Mouse (Mus musculus): ENCODE data around the gene Lmod2. TPM values are rescaled to one million over a fixed set of nuclear protein-coding genes. Genes with fewer than 3 reads are reported as not detected.

The Lmod2 gene
- polyA plus RNA-seq, 1 experiment from 2014 or later, result 10.7 TPM

- no peak overlapping the region for H3K4me3 ChIP-seq (ENCODE audit: low read depth, low read length)
- peaks cover 46% of the 10 kb centered on the region for H3K36me3 ChIP-seq (ENCODE audit: control insufficient read depth, insufficient read depth, low read length)
- no peak overlapping the region for H3K4me2 ChIP-seq (ENCODE audit: low read depth, low read length)
- no peaks in the 10 kb centered on the region for H3K4me1 ChIP-seq (ENCODE audit: control insufficient read depth, insufficient read depth, low read length)
- no peak for ATAC-seq (ENCODE audit: low read depth)
- H3K27ac ChIP-seq (replicated peaks; ENCODE audit: low read depth, low read length), result no peak overlapping the region
- DNase-seq (ENCODE audit: low spot score), result no peak
- no peaks in the 10 kb centered on the region for H3K9me3 ChIP-seq (ENCODE audit: control insufficient read depth, low read length)
- H3K9ac ChIP-seq (ENCODE audit: low read depth, low read length), result no peak overlapping the region
- 79% methylated on average over 4 of the region's 4 CpGs for WGBS
- no peaks in the 10 kb centered on the region for H3K27me3 ChIP-seq (replicated peaks; ENCODE audit: control insufficient read depth, insufficient read depth, low read length)
Measured at GRCm38 (mm10) chr6:24613918-24614317, 16.4 kb downstream of the Lmod2 start.

DNA sequence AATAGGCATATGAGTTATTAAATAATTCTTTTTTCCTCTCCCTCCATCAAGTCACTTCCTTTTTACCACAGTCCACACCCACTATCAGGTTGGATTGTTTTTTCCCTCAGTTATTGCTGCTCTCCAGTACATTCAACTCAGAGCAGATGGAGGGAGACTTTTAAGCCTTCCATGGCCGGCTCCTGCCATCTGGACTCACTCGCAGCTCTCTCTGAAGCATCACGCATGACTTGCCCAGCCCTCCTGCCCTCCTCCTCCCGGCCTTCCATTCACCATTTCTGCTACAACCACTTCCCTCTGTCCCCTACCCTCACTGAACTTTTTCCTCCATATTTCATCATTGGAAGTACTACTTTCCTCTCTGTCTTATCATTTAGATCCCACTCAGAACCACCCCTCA lies 19.2 kb downstream of the Lmod2 start:
- Histone ChIP-seq H3K4me3 (ENCODE audit: low read depth, low read length) (no peak overlapping the region), H3K27ac (replicated peaks; ENCODE audit: low read depth, low read length) (no peak overlapping the region), H3K9me3 (ENCODE audit: control insufficient read depth, low read length) (no peaks in the 10 kb centered on the region), H3K36me3 (ENCODE audit: control insufficient read depth, insufficient read depth, low read length) (peaks cover 55% of the 10 kb centered on the region), H3K27me3 (replicated peaks; ENCODE audit: control insufficient read depth, insufficient read depth, low read length) (no peaks in the 10 kb centered on the region), H3K4me1 (ENCODE audit: control insufficient read depth, insufficient read depth, low read length) (no peaks in the 10 kb centered on the region), H3K9ac (ENCODE audit: low read depth, low read length) (no peak overlapping the region), H3K4me2 (ENCODE audit: low read depth, low read length) (no peak overlapping the region)
- DNase-seq (ENCODE audit: low spot score) (no peak), ATAC-seq (ENCODE audit: low read depth) (no peak)
- WGBS, result 85% methylated on average over 4 of the region's 4 CpGs

GRCm38 (mm10) chr6:24619285-24620045 lies 21.9 kb downstream of the Lmod2 start:
- no peak overlapping the region for H3K4me3 ChIP-seq (ENCODE audit: low read depth, low read length)
- H3K36me3 ChIP-seq (ENCODE audit: control insufficient read depth, insufficient read depth, low read length), result peaks cover 58% of the 10 kb centered on the region
- no peaks in the 10 kb centered on the region for H3K9me3 ChIP-seq (ENCODE audit: control insufficient read depth, low read length)
- no peaks in the 10 kb centered on the region for H3K4me1 ChIP-seq (ENCODE audit: control insufficient read depth, insufficient read depth, low read length)
- H3K27me3 ChIP-seq (replicated peaks; ENCODE audit: control insufficient read depth, insufficient read depth, low read length), result no peaks in the 10 kb centered on the region
- 64% methylated on average over 5 of the region's 6 CpGs for WGBS
- H3K4me2 ChIP-seq (ENCODE audit: low read depth, low read length), result no peak overlapping the region
- ATAC-seq (ENCODE audit: low read depth), result no peak
- H3K27ac ChIP-seq (replicated peaks; ENCODE audit: low read depth, low read length), result no peak overlapping the region
- H3K9ac ChIP-seq (ENCODE audit: low read depth, low read length), result no peak overlapping the region
- DNase-seq (ENCODE audit: low spot score), result no peak

- DNase-seq (ENCODE audit: low spot score) (no peak), ATAC-seq (ENCODE audit: low read depth) (no peak)
- Histone ChIP-seq H3K4me2 (ENCODE audit: low read depth, low read length) (no peak overlapping the region), H3K4me3 (ENCODE audit: low read depth, low read length) (no peak overlapping the region), H3K27ac (replicated peaks; ENCODE audit: low read depth, low read length) (no peak overlapping the region), H3K9me3 (ENCODE audit: control insufficient read depth, low read length) (no peaks in the 10 kb centered on the region), H3K27me3 (replicated peaks; ENCODE audit: control insufficient read depth, insufficient read depth, low read length) (no peaks in the 10 kb centered on the region), H3K4me1 (ENCODE audit: control insufficient read depth, insufficient read depth, low read length) (no peaks in the 10 kb centered on the region), H3K9ac (ENCODE audit: low read depth, low read length) (no peak overlapping the region), H3K36me3 (ENCODE audit: control insufficient read depth, insufficient read depth, low read length) (peaks cover 53% of the 10 kb centered on the region)
- WGBS, result 77% methylated on average over 2 of the region's 2 CpGs
Measured at GRCm38 (mm10) chr6:24620936-24621335, 23.4 kb downstream of the Lmod2 start.

GRCm38 (mm10) chr6:24622098-24622497 lies 24.5 kb downstream of the Lmod2 start:
- Histone ChIP-seq H3K27ac (replicated peaks; ENCODE audit: low read depth, low read length) (no peak overlapping the region), H3K36me3 (ENCODE audit: control insufficient read depth, insufficient read depth, low read length) (peaks cover 49% of the 10 kb centered on the region), H3K4me2 (ENCODE audit: low read depth, low read length) (no peak overlapping the region), H3K4me3 (ENCODE audit: low read depth, low read length) (no peak overlapping the region), H3K9ac (ENCODE audit: low read depth, low read length) (no peak overlapping the region), H3K4me1 (ENCODE audit: control insufficient read depth, insufficient read depth, low read length) (no peaks in the 10 kb centered on the region), H3K27me3 (replicated peaks; ENCODE audit: control insufficient read depth, insufficient read depth, low read length) (no peaks in the 10 kb centered on the region), H3K9me3 (ENCODE audit: control insufficient read depth, low read length) (no peaks in the 10 kb centered on the region)
- ATAC-seq (ENCODE audit: low read depth) (no peak), DNase-seq (ENCODE audit: low spot score) (no peak)
- 89% methylated on average over 2 of the region's 2 CpGs for WGBS

DNA sequence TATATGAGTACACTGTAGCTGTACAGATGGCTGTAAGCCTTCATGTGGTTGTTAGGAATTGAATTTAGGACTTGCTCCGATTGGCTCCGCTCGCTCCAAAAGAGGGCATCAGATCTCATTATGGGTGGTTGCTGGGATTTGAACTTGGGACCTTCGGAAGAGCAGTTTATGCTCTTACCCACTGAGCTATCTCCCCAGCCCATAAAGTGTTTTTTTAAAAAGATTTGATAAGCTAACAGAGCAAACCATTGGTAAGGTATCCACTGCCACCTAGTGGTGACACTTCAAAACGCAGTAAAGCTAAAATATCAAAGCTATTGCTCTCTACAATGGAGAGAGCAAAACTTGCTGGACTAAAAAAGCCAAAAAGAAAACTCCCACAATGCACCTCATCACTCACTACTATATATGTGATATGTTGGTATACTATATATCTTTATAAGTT lies 30.0 kb downstream of the Lmod2 start:
- Histone ChIP-seq H3K9ac (ENCODE audit: low read depth, low read length) (no peak overlapping the region), H3K9me3 (ENCODE audit: control insufficient read depth, low read length) (no peaks in the 10 kb centered on the region), H3K4me2 (ENCODE audit: low read depth, low read length) (no peak overlapping the region), H3K27ac (replicated peaks; ENCODE audit: low read depth, low read length) (no peak overlapping the region), H3K4me1 (ENCODE audit: control insufficient read depth, insufficient read depth, low read length) (no peaks in the 10 kb centered on the region), H3K4me3 (ENCODE audit: low read depth, low read length) (no peak overlapping the region), H3K36me3 (ENCODE audit: control insufficient read depth, insufficient read depth, low read length) (peaks cover 20% of the 10 kb centered on the region), H3K27me3 (replicated peaks; ENCODE audit: control insufficient read depth, insufficient read depth, low read length) (no peaks in the 10 kb centered on the region)
- 67% methylated on average over 5 of the region's 5 CpGs for WGBS
- ATAC-seq (ENCODE audit: low read depth), result peak; percentile 57
- DNase-seq (ENCODE audit: low spot score), result peak; percentile 79

GRCm38 (mm10) chr6:24628499-24628898 lies 30.9 kb downstream of the Lmod2 start:
- ATAC-seq (ENCODE audit: low read depth) (no peak), DNase-seq (ENCODE audit: low spot score) (no peak)
- no peaks in the 10 kb centered on the region for H3K27me3 ChIP-seq (replicated peaks; ENCODE audit: control insufficient read depth, insufficient read depth, low read length)

GRCm38 (mm10) chr6:24632061-24632460 lies 34.5 kb downstream of the Lmod2 start:
- Histone ChIP-seq H3K9ac (ENCODE audit: low read depth, low read length) (no peak overlapping the region), H3K27ac (replicated peaks; ENCODE audit: low read depth, low read length) (no peak overlapping the region), H3K4me2 (ENCODE audit: low read depth, low read length) (no peak overlapping the region), H3K4me3 (ENCODE audit: low read depth, low read length) (no peak overlapping the region), H3K36me3 (ENCODE audit: control insufficient read depth, insufficient read depth, low read length) (peaks cover 24% of the 10 kb centered on the region), H3K27me3 (replicated peaks; ENCODE audit: control insufficient read depth, insufficient read depth, low read length) (no peaks in the 10 kb centered on the region), H3K9me3 (ENCODE audit: control insufficient read depth, low read length) (no peaks in the 10 kb centered on the region), H3K4me1 (ENCODE audit: control insufficient read depth, insufficient read depth, low read length) (no peaks in the 10 kb centered on the region)
- ATAC-seq (ENCODE audit: low read depth) (no peak), DNase-seq (ENCODE audit: low spot score) (no peak)
- WGBS, result 83% methylated on average over 4 of the region's 4 CpGs

More at GRCm38 (mm10) chr6:24628499-24628898, 30.9 kb downstream of the Lmod2 start:
- H3K4me3 ChIP-seq (ENCODE audit: low read depth, low read length), result no peak overlapping the region
- no peak overlapping the region for H3K9ac ChIP-seq (ENCODE audit: low read depth, low read length)
- H3K4me1 ChIP-seq (ENCODE audit: control insufficient read depth, insufficient read depth, low read length), result no peaks in the 10 kb centered on the region
- H3K9me3 ChIP-seq (ENCODE audit: control insufficient read depth, low read length), result no peaks in the 10 kb centered on the region
- 85% methylated on average over 1 of the region's 1 CpGs for whole genome bisulfite sequencing
- no peak overlapping the region for H3K4me2 ChIP-seq (ENCODE audit: low read depth, low read length)
- H3K27ac ChIP-seq (replicated peaks; ENCODE audit: low read depth, low read length), result no peak overlapping the region
- H3K36me3 ChIP-seq (ENCODE audit: control insufficient read depth, insufficient read depth, low read length), result peaks cover 24% of the 10 kb centered on the region

GRCm38 (mm10) chr6:24634065-24634464 lies 36.5 kb downstream of the Lmod2 start:
- H3K4me3 ChIP-seq (ENCODE audit: low read depth, low read length), result no peak overlapping the region
- no peak overlapping the region for H3K27ac ChIP-seq (replicated peaks; ENCODE audit: low read depth, low read length)

More at GRCm38 (mm10) chr6:24634065-24634464, 36.5 kb downstream of the Lmod2 start:
- Histone ChIP-seq H3K4me1 (ENCODE audit: control insufficient read depth, insufficient read depth, low read length) (no peaks in the 10 kb centered on the region), H3K9me3 (ENCODE audit: control insufficient read depth, low read length) (no peaks in the 10 kb centered on the region), H3K27me3 (replicated peaks; ENCODE audit: control insufficient read depth, insufficient read depth, low read length) (no peaks in the 10 kb centered on the region), H3K4me2 (ENCODE audit: low read depth, low read length) (no peak overlapping the region), H3K36me3 (ENCODE audit: control insufficient read depth, insufficient read depth, low read length) (peaks cover 24% of the 10 kb centered on the region), H3K9ac (ENCODE audit: low read depth, low read length) (no peak overlapping the region)
- DNase-seq (ENCODE audit: low spot score) (no peak), ATAC-seq (ENCODE audit: low read depth) (no peak)
- 90% methylated on average over 3 of the region's 3 CpGs for WGBS

Data from embryonic facial prominence, embryonic 14.5 days (tissue).